Mouse (Mus musculus): ENCODE data around the gene Gtf2h2. TPM values are rescaled to one million over a fixed set of nuclear protein-coding genes. Genes with fewer than 3 reads are reported as not detected.
A peak's percentile ranks its signal among the peaks of the same experiment; 100 is the strongest.
"Not testable (repeated sequence)": the region's sequence is repeated elsewhere in the genome, so short reads cannot be mapped to it uniquely, and the experiment has no call there.

Gtf2h2 gene
- total and polyA plus RNA-seq, 2 experiments from 2014 or later = 22.6 to 57.4 TPM

DNA sequence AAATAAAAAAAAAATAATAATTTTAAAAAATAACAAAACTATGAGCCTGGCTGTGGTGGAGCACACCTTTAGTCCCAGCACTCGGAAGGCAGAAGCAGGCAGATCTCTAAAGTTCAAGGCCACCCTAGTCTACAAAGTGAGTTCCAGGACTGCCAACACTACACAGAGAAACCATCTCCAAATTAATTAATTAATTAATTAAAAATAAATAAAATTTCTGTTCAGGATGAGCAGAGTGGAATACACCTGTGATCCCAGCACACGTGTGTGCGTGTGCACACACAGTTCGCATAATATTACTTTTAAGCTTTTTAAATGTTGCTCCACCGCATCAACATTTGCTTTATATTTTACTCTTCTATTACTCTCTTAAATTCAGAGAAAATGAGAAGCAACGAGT, 756 bp downstream of the Gtf2h2 start:
- no peaks in the 10 kb centered on the region for H3K27me3 ChIP-seq (ENCODE audit: insufficient read depth, low read length)
- 15% methylated on average over 6 of the region's 6 CpGs for WGBS

GRCm38 (mm10) chr13:100490424-100490823, 2.0 kb downstream of the Gtf2h2 start:
- WGBS = 88% methylated on average over 5 of the region's 5 CpGs
- TF ChIP-seq CTCF (IDR thresholded peaks at IDR 0.05; ENCODE audit: low read depth) = no peak
- no peak overlapping the region for H3K9ac ChIP-seq (replicated peaks; ENCODE audit: low read length)

More for the DNA sequence above, 756 bp downstream of the Gtf2h2 start:
- peaks cover 5% of the 10 kb centered on the region; the same call in 1 of the 2 replicates for H3K4me1 ChIP-seq (ENCODE audit: insufficient read depth, low read length)
- H3K27ac ChIP-seq = peak overlapping the region; percentile 81; the same call in 1 of the 2 replicates
- no peak for DNase-seq (ENCODE audit: low spot score)
- TF ChIP-seq CTCF (IDR thresholded peaks at IDR 0.05; ENCODE audit: low read depth) = no peak
- no peaks in the 10 kb centered on the region for H3K9me3 ChIP-seq (ENCODE audit: low read length)
- ATAC-seq = peak; percentile 9; the same call in 1 of the 2 replicates
- peaks cover 22% of the 10 kb centered on the region for H3K36me3 ChIP-seq (ENCODE audit: insufficient read depth, low read length)
- H3K4me2 ChIP-seq (ENCODE audit: low read depth, low read length) = peak overlapping the region; percentile 83
- H3K9ac ChIP-seq (replicated peaks; ENCODE audit: low read length) = peak overlapping the region; percentile 72
- peak overlapping the region; percentile 84 for H3K4me3 ChIP-seq (ENCODE audit: low read length)

DNA sequence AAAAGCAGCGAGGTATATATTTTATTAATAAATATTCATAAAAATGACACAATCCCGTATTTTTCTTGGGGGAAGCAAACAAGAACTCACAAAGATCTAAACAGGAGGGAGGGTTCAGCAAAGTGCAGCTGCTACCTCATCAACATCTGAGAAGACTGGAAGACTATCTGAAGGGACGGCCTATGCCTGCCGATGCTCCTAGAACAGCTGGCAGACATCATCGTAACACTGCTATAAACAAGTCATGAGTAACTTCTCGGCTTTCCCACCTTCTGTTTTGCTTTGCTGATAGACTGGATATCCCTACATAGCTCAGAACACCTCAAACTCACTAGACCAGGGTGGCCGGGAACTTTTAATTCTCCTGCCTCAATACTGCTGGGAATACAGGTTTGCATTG, 8.8 kb downstream of the Gtf2h2 start:
- no peaks in the 10 kb centered on the region for H3K27me3 ChIP-seq (ENCODE audit: insufficient read depth, low read length)
- 95% methylated on average over 7 of the region's 7 CpGs for WGBS
- H3K4me2 ChIP-seq (ENCODE audit: low read depth, low read length) = no peak overlapping the region
- no peak overlapping the region for H3K9ac ChIP-seq (replicated peaks; ENCODE audit: low read length)
- H3K9me3 ChIP-seq (ENCODE audit: low read length) = no peaks in the 10 kb centered on the region
- no peak overlapping the region for H3K27ac ChIP-seq
- no peak overlapping the region for H3K4me3 ChIP-seq (ENCODE audit: low read length)
- peaks cover 43% of the 10 kb centered on the region for H3K36me3 ChIP-seq (ENCODE audit: insufficient read depth, low read length)
- DNase-seq (ENCODE audit: low spot score) = no peak
- ATAC-seq = no peak
- no peaks in the 10 kb centered on the region for H3K4me1 ChIP-seq (ENCODE audit: insufficient read depth, low read length)
- TF ChIP-seq CTCF (IDR thresholded peaks at IDR 0.05; ENCODE audit: low read depth) = no peak

More at GRCm38 (mm10) chr13:100490424-100490823, 2.0 kb downstream of the Gtf2h2 start:
- no peak for DNase-seq (ENCODE audit: low spot score)
- no peaks in the 10 kb centered on the region for H3K27me3 ChIP-seq (ENCODE audit: insufficient read depth, low read length)
- H3K4me2 ChIP-seq (ENCODE audit: low read depth, low read length) = no peak overlapping the region
- no peak overlapping the region for H3K4me3 ChIP-seq (ENCODE audit: low read length)
- no peak for ATAC-seq
- H3K36me3 ChIP-seq (ENCODE audit: insufficient read depth, low read length) = peaks cover 25% of the 10 kb centered on the region
- peaks cover 5% of the 10 kb centered on the region; the same call in 1 of the 2 replicates for H3K4me1 ChIP-seq (ENCODE audit: insufficient read depth, low read length)
- no peak overlapping the region for H3K27ac ChIP-seq
- no peaks in the 10 kb centered on the region for H3K9me3 ChIP-seq (ENCODE audit: low read length)

DNA sequence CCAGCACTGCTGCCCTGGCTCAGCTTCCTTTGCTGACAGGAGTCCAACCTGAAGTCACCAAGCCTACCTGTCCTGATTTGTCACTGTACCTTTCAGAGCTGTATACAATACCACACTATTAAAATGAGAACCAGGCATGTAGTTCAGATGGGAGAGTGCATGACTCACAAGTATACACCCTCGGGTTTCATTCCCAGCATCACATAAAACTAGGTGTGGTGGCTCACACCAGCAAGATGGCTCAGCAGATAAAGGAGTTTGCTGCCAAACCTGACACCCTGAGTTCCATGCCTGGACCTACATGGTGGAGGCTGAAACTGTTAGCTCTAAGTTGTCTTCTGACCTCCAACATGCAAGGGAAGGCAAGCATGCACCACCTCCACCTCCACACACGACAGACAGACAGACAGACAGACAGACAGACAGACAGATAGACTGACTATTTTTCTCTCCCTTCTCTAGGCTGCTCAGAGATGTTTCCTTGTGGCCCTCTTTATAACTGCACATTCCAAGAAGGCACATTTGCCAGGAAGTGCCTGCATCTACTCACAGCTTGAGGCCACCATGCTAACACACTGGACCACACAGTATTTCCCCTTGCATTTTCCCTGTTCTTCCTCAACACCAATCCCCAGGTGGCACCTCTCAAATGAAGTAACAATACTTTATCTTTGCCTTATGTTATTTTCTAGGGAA, 28.7 kb downstream of the Gtf2h2 start:
- Histone ChIP-seq H3K4me3 (ENCODE audit: low read length) (no peak overlapping the region), H3K27ac (no peak overlapping the region), H3K27me3 (ENCODE audit: insufficient read depth, low read length) (no peaks in the 10 kb centered on the region), H3K36me3 (ENCODE audit: insufficient read depth, low read length) (peaks cover 20% of the 10 kb centered on the region; the same call in 1 of the 2 replicates), H3K4me1 (ENCODE audit: insufficient read depth, low read length) (no peaks in the 10 kb centered on the region), H3K4me2 (ENCODE audit: low read depth, low read length) (no peak overlapping the region), H3K9me3 (ENCODE audit: low read length) (no peaks in the 10 kb centered on the region), H3K9ac (replicated peaks; ENCODE audit: low read length) (no peak overlapping the region)
- ATAC-seq (no peak), DNase-seq (ENCODE audit: low spot score) (no peak)
- TF ChIP-seq CTCF (IDR thresholded peaks at IDR 0.05; ENCODE audit: low read depth) = no peak
- 92% methylated on average over 2 of the region's 2 CpGs for WGBS

GRCm38 (mm10) chr13:100461336-100461735, 31.0 kb downstream of the Gtf2h2 start:
- 52% methylated on average over 3 of the region's 3 CpGs for WGBS
- Histone ChIP-seq H3K36me3 (ENCODE audit: insufficient read depth, low read length) (peaks cover 5% of the 10 kb centered on the region; the same call in 1 of the 2 replicates), H3K4me1 (ENCODE audit: insufficient read depth, low read length) (no peaks in the 10 kb centered on the region), H3K9me3 (ENCODE audit: low read length) (no peaks in the 10 kb centered on the region), H3K27me3 (ENCODE audit: insufficient read depth, low read length) (no peaks in the 10 kb centered on the region), H3K4me3 (ENCODE audit: low read length) (no peak overlapping the region), H3K9ac (replicated peaks; ENCODE audit: low read length) (no peak overlapping the region), H3K4me2 (ENCODE audit: low read depth, low read length) (no peak overlapping the region), H3K27ac (no peak overlapping the region)
- no peak for DNase-seq (ENCODE audit: low spot score)
- no peak for ATAC-seq
- TF ChIP-seq CTCF (IDR thresholded peaks at IDR 0.05; ENCODE audit: low read depth) = no peak

DNA sequence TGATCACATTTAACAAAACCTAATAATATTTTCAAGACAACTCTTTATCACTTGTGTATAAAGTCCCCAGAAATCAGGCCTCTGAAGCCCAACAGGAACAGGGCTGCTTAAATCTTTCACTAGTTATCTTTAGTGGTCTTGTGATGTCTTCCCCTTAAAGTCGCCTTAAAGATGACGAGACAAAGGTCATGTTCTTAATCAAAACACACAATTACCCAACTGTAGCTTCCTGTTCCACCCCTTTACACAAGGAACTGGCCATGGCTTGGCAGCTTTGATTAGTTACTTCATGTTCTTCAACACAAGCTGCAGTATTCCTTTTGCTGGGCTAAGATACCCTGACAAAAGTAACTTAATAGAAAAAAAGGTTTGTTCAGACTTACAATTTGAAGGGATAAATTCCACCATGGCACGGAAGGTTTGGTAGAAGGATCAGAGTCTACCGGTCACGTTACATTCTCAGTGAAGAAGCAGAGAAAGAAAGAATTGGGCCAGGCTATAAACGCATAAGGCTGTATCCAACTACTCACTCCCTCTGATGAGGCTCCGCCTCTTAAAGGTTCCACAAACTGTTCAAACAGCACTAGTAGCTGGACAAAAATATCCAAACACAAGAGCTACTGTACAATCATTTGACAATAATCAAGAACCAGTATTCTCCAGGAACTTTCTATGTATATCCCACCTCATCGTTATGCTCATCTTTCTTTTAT, 39.8 kb downstream of the Gtf2h2 start, which contains the start of gene Naip1:
Naip1 (minus strand) TSS at position 455 of the 713 bp plus-strand sequence.
- H3K4me1 ChIP-seq (ENCODE audit: insufficient read depth, low read length); H3K9me3 ChIP-seq (ENCODE audit: low read length); H3K9ac ChIP-seq (replicated peaks; ENCODE audit: low read length); H3K27me3 ChIP-seq (ENCODE audit: insufficient read depth, low read length); DNase-seq (ENCODE audit: low spot score); H3K4me2 ChIP-seq (ENCODE audit: low read depth, low read length); ATAC-seq; H3K27ac ChIP-seq; H3K4me3 ChIP-seq (ENCODE audit: low read length); H3K36me3 ChIP-seq (ENCODE audit: insufficient read depth, low read length): not testable (repeated sequence)
- WGBS = 86% methylated on average over 8 of the region's 8 CpGs
